ENCODE assay signal across 7 mouse cellular contexts in the genomic region with DNA sequence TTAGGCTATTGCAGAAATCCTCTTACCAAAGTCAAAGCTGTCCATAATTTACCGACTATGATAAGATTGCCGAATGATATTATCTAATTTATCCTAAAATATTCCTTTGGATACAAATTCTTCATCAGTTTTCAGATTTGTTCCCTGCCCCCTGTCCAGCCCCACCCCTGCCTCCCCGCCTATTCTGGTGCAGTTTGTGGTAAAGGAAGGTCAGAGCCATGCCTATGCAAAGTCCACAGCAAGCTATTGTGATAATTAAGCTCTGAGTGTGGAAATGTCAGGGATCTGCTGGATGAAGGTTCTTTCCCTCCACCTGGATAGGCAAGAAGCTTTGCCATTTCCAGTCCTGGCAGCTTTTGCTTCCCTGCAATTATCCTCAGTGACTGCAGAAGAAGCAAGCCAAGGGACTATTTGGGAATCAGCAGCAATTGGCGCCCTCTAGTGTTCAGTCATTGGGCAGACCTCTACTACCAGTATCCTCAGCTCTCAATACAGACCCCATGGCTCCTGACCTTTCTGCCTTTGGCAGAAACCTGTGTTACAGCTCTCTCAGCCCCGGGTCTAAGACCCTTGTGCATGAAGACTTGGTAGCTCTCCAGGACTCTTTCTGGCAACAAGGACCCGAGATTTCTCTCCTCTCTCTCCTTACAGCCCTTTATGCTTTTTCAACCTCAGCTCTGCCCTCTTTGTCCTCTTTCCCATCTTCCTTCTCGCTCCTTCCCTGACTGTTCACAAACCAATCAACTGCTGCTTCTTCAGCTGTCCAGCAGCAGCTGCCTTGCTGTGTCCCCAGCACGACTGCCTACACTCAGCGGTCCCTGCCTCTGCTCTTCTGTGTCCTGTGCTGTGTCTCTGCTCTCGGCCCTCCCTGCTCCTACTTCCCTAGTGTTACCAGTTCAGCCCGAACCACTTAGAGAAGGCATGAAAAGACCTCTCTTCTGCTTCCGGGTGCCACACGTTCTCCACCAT. TPM values are rescaled to one million over a fixed set of nuclear protein-coding genes. Genes with fewer than 3 reads are reported as not detected.
DNase-seq lines count a peak whose midpoint lies in the region.
"Not testable (repeated sequence)": the region's sequence is repeated elsewhere in the genome, so short reads cannot be mapped to it uniquely, and the experiment has no call there.

No protein-coding gene starts in this region.

- not testable (repeated sequence) for H3K27ac ChIP-seq in embryonic facial prominence, embryonic 10.5 days (replicated peaks); limb, embryonic 10.5 days; midbrain, embryonic 10.5 days (replicated peaks)

- H3K9me3 ChIP-seq in embryonic facial prominence, embryonic 10.5 days; limb, embryonic 10.5 days (replicated peaks); midbrain, embryonic 10.5 days (replicated peaks): not testable (repeated sequence)

- not testable (repeated sequence) for H3K4me1 ChIP-seq in embryonic facial prominence, embryonic 10.5 days; limb, embryonic 10.5 days; midbrain, embryonic 10.5 days

- H3K27me3 ChIP-seq in embryonic facial prominence, embryonic 10.5 days (replicated peaks; ENCODE audit: low read depth, poor library complexity, severe bottlenecking); limb, embryonic 10.5 days (ENCODE audit: low read depth, poor library complexity, severe bottlenecking); midbrain, embryonic 10.5 days (ENCODE audit: low read depth, poor library complexity, severe bottlenecking): not testable (repeated sequence)

- not testable (repeated sequence) for H3K36me3 ChIP-seq in embryonic facial prominence, embryonic 10.5 days (replicated peaks); limb, embryonic 10.5 days; midbrain, embryonic 10.5 days

- 55% methylated on average over 13 of the region's 13 CpGs for WGBS in embryonic facial prominence, embryonic 10.5 days
- WGBS in limb, embryonic 10.5 days, result 59% methylated on average over 13 of the region's 13 CpGs
- WGBS in midbrain, embryonic 10.5 days, result 60% methylated on average over 13 of the region's 13 CpGs

- H3K4me3 ChIP-seq in embryonic facial prominence, embryonic 10.5 days; limb, embryonic 10.5 days; midbrain, embryonic 10.5 days: not testable (repeated sequence)

- peak; percentile 55 for DNase-seq in adrenal gland, postnatal 10 days
- DNase-seq in embryonic facial prominence, embryonic 10.5 days (ENCODE audit: low spot score), result peak; percentile 62
- DNase-seq in heart, adult 8-10 months (ENCODE audit: low spot score), result peak; percentile 30
- DNase-seq in kidney, adult 8-10 months, result peak; percentile 35 to 55
- DNase-seq in limb, embryonic 10.5 days (ENCODE audit: low spot score), result peak; percentile 47
- peak; percentile 50 for DNase-seq in midbrain, embryonic 10.5 days (ENCODE audit: low spot score)
- peak; percentile 29 for DNase-seq in right cerebral cortex, postnatal 14 days

RNA-seq across cellular contexts. Expression of a gene that starts 6.7 kb away (rescaled TPM):
- total RNA-seq in adrenal gland, postnatal 10 days (2021), result under 1 TPM in 1 of 2 experiments, not detected in 1; 0.30 TPM
- not detected in 2 replicates for polyA plus RNA-seq in embryonic facial prominence, embryonic 10.5 days (2016; fragmentation: Nextera tagmentation; extraction: Ambion mirVana)
- total RNA-seq in heart, adult 8-10 months (2022), result not detected
- polyA plus RNA-seq in limb, embryonic 10.5 days (2016; fragmentation: Nextera tagmentation; extraction: Ambion mirVana), result not detected in 2 replicates
- not detected in 2 replicates for polyA plus RNA-seq in midbrain, embryonic 10.5 days (2016; fragmentation: Nextera tagmentation; extraction: Ambion mirVana)

RNA-seq across cellular contexts. Expression of a gene that starts 32.1 kb away (rescaled TPM):
- total RNA-seq in adrenal gland, postnatal 10 days (2021), result 1 to 10 TPM; 3.6 to 6.0 TPM
- polyA plus RNA-seq in embryonic facial prominence, embryonic 10.5 days (2016; fragmentation: Nextera tagmentation; extraction: Ambion mirVana), result not detected in 2 replicates
- under 1 TPM in 2 of 4 experiments, not detected in 2; 0.50 to 0.75 TPM for total RNA-seq in heart, adult 8-10 months (2022)
- polyA plus RNA-seq in limb, embryonic 10.5 days (2016; fragmentation: Nextera tagmentation; extraction: Ambion mirVana), result not detected in 2 replicates
- not detected in 2 replicates for polyA plus RNA-seq in midbrain, embryonic 10.5 days (2016; fragmentation: Nextera tagmentation; extraction: Ambion mirVana)

RNA-seq across cellular contexts. Expression of a gene that starts 48.6 kb away (rescaled TPM):
- total RNA-seq in adrenal gland, postnatal 10 days (2021), result 1 to 10 TPM; 1.1 to 1.7 TPM
- 0.20 TPM in 1 of 2 replicates, not detected in the other for polyA plus RNA-seq in embryonic facial prominence, embryonic 10.5 days (2016; fragmentation: Nextera tagmentation; extraction: Ambion mirVana)
- under 1 TPM in 1 of 4 experiments, not detected in 3; 0.14 TPM for total RNA-seq in heart, adult 8-10 months (2022)
- polyA plus RNA-seq in limb, embryonic 10.5 days (2016; fragmentation: Nextera tagmentation; extraction: Ambion mirVana), result 0.03 TPM in 1 of 2 replicates, not detected in the other
- not detected in 2 replicates for polyA plus RNA-seq in midbrain, embryonic 10.5 days (2016; fragmentation: Nextera tagmentation; extraction: Ambion mirVana)
